Mouse (Mus musculus): ENCODE results near the gene Rmnd5a.

Rmnd5a gene

DNA sequence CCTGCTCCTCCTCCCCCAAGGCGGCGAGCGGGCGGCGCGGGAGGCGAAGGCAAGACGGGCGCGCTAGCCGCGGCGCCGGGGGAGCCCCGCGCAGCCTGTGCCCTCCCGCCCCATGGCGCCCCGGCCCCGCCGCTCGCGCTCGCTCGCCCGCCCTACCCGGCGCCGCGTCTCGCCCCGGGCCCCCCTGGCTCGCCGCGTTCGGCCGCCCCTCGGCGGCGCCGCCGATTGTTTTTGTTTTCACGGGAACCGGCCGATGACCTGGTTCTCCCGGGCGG lies 283 bp downstream of the Rmnd5a start:
- no peak for DNase-seq

DNA sequence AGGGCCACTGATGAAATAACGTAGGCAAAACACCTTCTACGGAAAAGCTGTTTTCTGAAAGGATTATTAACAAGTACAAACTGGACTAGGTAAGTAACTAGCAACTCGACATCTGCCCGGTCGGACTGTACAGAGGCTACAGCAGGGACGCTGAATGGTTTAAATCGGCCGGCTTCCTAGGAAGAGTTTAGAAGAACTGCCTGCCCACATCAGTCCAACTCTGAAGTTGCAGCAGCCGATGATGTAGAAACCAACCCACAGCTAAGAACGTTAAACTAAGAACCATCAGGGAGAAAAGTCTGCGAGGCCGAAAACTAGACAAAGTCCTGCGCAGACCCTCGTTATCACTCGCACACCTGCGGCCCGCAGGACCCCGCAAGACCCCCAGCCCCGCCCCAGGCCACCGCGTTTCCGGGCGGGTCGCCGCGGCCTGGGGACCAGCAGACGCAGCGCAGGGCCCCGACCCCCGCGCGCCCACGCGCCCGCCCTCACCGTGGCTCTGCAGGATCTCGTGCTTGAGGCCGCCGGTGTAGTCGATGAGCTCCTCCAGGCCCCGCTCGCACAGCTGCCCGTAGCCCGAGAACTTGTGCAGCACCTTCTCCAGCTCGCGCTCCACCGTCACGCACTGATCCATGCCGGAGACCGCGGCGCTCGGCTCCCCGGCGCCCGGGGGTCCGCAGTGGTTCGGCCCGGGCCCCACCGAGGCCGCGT lies 776 bp downstream of the Rmnd5a start:
- peak; percentile 74 for DNase-seq

DNA sequence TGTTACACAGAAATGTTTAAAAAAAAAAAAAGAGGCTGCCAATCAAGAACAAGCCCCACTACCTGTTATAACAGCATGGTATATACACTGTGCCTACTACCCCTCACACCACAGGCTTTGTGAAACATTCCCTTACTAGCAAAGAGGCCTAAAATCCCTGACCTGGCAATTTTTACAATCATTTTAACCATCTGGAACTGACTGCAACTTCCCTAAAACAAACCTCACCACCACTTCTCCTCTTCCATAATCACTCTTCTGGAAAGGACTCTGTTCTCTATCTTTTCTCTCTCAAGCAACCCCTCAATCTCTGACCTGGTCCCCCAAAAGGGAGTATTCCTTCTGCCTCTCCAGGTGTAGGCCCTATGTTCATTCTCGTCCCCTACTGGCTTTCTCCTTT lies 2.4 kb downstream of the Rmnd5a start:
- peak; percentile 10 for DNase-seq

DNA sequence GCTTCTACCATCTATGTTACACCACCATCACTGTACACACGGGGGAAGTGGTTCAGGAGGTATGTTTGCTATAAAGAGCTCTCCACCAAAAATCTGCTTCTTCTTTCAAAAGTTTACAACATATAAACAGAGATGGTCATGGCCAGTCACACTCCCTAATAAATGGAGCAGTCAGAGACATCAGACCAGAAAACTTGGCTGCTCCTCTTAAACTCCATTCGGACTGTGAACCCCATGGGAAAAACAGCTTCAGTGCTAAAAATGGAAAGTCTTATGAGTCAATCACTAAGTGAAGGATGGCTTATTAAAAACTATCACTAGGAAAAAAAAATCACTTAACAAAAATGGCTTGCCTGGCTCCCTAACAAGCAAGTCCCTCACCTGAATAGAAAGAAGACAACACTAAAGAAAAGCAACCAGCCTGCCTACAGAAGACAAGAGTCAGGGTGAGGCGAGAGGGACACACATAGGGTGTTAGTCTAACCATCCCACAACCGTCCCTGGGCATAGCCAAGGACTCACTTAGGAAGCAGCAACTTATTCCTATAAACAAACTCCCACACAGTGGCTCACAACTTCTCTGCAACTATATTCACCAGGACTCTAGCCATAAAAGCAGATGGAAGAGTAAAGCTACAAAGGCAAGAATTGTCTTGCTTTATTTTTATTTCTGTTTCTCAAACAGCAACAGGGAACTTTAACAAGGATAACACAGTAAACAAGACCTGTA lies 12.3 kb downstream of the Rmnd5a start:
- no peak for DNase-seq

DNA sequence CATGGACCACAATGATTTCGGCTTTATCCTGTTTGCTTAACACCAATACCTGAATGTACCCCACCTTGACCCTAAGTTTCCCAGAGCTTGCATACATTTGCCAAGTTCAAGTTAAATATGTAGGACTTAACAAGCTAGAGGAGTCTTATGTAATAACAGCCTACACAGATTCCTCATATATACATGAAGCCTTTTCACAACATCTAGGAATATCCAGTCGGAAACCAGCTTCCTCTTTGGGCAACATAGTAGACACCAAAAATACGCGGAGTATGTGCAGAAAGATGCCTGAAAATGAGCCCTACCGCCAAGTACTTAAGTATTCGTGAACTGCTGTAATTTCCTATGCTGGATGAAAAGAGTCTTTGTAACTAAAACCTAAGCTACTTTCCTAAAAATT lies 14.8 kb downstream of the Rmnd5a start:
- DNase-seq = no peak

DNA sequence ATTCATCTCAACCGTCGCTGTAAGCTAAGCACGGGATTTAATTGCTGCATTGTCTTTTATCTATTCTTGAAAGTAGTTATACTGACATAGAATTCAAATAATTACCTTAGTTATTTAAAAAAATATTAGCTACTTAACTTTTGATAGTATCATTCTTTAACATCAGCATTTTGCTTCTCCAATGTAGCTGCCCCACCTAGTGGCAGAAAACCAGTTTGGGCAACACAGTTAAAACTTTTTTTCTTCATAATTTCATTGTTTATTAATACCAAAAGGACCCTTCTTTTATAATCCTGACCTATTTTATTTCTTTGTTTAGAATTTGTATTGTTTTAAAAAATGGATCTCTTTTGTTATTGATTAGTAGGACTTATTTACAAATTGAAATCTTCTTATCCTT lies 17.3 kb downstream of the Rmnd5a start:
- no peak for DNase-seq

DNA sequence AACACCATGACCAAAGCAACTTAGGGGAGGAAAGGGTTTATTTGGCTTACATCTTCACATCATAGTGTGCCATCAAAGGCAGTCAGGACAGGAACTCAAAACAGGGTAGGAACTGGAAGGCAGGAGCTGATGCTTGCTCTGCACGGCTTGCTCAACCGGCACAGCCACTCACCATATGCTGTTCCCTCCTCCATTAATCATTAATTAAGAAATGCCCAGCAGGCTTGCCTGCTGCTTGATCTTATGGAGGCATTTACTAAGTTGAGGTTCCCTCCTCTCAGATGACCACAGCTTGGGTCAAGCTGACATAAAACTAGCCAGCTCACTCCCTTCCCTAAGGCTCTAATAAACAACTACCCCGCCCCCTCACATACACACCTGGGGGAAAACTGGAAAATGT lies 18.3 kb downstream of the Rmnd5a start:
- DNase-seq = no peak

DNA sequence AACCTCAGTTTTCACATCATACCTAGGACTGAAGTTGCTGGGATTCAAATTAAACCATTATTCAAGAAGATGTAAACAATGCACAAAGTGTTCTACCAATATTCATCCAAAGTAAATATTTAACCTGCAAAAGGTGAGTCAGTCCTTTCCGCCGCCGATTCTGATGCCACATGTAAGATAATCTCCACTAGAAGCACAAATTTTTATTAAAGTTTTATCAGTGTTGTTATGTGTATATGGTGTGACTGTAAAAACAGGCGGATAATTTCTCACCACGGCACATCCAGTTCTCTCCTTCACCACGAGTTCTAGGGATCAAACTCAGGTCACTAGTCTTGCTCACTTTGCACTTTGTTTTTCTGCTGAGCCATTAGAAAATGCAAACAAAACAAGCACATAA lies 19.6 kb downstream of the Rmnd5a start:
- no peak for DNase-seq

DNA sequence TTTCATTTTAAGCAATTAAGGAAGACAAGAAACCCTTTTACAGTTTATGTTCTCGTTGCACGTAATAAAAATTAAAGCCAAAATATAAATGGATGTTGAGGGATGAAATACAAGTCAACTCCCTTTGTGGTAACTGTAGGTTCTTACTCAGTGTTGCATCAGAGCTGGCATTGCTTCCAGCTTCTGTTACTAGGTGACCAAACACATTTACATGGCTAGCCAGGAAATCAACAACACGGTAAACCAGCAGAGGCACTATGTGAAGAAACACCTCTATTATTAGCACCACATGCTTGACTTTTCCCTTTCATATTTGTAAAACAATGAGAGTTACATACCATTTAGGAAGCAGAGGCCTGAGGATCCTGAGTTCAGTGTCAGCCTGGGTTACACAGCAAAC lies 21.6 kb downstream of the Rmnd5a start:
- DNase-seq = no peak

DNA sequence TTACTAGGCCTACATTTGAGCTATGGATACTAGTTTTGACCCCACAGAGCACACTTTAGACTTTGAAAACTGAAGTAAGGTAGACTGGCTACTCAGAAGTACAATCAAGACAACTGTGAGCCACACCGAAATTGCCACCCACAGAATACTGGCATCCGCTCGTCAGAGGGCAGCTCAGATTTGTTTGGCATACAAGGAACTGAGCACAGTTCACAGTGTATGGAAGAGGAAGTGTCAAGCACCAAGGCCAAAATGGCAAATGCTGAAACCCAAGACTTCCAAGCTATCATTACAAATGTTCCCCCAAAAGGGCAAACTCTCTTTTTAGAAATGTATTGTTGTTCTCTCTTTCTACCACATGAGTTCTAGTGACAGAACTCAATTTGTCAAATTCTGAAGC lies 25.0 kb downstream of the Rmnd5a start:
- no peak for DNase-seq

DNA sequence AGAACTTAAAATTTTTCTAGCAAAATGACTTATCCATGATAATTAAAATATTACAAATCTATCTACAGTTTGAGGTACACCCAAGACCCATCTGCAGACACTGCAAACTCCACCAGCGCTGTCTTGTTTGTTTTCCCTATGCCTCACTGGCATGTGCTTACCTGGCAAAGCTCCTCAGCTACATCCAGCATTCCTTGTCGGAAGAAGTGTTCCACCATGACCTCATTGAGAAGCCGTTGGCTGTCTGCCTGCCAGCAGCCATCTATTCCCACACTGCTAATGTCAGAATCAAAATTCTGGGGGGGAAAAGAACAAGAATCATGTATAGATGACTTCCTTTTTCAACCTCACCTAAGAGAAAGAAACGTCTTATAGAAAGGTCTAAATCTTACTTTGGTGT lies 25.8 kb downstream of the Rmnd5a start:
- DNase-seq = peak; percentile 78

DNA sequence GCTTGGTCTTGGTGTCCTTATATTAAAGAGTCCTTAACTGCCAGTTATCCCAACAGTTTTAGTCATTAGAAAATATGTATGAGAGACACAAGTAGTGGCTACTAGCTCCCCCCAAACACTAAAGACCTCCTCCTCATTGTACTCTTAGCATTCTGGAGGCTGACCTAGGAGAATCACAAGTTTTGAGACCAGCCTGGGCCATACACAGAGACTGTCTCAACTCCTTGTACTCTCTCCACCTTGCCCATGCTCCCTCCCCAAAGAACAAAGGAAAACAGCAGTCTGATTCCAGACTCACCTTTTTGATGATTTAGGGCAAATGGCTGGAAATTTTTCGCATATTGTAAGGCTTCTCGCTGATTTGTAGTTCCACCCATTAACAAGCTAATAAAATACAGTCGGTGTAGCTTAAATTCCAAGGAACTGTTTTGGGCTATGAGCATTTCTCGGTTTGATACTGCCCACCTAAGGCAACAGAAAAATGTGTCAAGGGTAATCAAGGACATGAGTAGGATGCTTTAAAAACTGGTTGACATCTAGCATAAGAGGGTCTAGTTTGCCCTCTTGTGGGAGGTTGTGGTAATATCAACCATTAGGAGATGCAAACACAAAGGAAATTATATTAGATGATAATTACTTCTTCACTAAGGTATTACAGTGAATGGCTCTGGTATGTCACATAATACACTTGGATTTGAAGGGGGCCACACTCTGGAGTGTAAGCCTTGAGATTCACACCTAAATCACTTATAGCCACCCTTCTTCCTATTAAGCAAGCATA lies 41.4 kb downstream of the Rmnd5a start:
- peak; percentile 80 for DNase-seq

DNA sequence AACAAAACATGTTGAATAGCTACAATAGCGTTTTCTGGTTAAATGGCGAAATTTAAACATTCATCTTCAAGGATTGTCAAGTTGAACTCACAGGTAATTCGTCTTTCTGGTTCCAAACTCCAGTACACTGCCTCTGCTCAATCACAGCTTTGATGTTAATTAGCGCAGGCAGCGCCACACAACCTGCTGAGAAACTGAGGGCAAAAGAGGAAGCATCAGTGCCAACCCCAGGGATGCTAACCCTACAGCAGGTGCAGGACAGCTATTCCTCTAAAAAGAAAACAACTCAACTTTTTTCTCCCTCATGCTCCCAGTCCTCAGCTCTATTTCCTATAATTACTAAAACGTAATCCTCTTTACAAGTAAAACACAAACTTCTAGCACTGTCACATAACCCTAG lies 43.7 kb downstream of the Rmnd5a start:
- DNase-seq = peak; percentile 74

DNA sequence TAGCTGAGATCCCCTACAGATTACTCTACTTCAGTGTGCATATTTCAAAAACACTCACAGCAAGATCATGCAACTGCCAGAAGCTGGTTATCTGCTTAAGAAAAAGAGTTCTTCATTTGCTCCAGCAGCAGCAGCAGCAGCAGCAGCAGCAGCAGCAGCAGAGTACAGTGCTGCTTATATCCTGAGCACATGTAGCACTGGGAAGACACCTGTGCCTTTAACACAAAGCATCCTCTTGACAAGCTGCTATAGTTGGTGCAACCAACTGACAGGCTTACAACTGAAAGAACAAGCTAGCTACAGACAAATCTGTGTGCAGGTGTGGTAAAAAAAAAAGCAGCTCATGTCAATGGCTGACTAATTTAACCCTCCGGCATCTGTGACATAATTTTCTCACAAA lies 44.4 kb downstream of the Rmnd5a start:
- no peak for DNase-seq

DNA sequence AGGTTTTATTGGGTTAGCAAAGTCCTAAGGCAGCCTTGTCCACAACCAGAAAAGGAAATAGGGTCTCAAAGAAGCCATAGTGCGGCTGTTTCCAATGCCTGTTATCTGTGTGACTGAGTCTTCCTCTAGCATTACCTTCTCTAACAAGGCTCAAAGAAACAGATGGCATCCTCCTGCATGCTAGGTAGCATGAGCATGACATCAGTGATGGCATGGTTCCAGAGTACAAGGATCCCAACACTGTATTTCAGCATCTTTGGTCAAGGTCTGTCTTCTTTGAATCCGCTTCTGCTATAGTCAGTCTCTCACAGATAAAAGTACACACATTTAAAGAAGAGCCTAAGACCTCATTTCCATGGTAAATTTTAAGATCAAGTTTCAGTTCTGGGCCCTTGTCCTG lies 49.9 kb downstream of the Rmnd5a start:
- peak; percentile 94 for DNase-seq

DNA sequence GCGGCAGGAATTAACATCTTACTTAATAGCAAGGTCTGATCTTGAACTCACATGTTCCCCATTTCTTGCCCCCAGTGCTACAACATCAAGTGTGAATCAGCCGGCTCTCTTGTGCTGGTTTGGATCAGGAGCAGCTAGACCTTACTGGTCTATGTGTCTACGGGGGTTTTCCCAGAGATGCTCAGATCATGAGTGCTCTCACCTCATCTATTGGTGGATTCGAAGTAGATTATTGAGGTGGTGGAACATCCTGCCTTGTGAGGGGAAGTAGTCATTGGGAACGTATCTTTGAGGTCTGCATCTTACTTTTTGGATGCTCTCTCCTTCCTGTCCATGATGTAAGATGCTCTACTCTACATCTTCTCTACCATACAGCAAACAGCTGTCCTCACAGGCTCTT lies 58.8 kb downstream of the Rmnd5a start:
- no peak for DNase-seq

DNA sequence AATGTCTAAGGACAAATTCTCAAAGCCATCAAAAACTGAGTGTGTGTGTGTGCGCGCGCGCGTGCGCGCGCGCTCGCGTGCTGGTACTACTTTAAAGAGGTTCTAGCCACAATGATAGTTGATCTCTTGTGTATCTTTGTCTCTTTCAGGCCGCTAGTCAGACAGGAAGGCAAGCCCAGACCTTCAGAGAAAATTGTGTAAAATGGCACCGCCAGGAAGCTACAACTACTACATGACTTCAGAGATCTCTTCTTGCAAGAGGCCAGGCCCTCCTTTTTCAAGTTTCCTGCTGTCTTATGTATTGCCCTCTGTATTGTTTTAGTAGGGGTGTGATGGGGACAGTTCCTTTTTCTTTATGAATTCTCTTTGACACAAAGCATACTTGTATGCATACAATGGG lies 63.7 kb downstream of the Rmnd5a start:
- no peak for DNase-seq

DNA sequence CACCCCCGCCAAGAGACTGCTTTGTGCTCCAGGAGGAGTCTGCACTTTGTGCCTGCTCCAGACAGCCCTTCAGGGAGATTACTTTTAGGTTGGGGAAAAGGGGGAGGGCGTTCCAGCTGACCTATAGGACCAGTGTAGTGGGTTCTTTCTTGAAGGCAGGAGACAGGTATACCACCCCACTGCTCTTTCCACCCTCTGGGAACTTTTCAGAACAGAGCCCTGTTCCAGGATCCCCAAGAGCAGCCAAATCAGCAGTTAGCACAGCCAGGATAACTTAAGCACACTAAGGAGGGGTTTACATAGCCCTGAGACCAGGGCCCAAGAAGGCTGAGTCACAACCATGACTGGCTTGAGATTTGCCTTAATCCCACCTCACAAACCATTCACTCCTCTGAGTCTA lies 65.5 kb downstream of the Rmnd5a start:
- no peak for DNase-seq

DNA sequence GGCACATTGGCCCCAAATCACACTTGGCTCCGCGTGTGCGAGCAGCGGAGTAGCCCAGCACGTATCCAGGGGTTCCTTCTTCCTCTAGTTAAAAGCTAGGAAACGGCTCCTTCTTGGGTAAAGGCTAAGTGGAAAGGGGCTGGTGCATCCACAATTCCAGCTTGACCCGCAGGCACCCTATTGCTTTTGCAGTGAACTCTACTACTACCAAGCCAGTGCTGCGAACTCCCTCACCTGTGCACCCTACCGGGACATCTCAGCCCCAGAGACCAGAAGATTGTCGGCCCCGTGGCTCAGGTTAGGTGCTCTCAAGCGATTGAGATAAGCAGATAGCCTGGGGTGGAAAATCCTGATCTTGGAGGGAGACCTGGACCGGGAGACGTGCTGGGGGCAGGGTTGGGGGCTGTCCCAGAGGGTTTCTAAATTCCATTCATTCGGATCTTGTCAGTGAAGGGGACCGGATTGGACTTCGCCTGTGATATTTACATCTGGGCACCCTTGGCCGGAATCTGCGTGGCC lies 66.1 kb downstream of the Rmnd5a start:
- no peak for DNase-seq

DNA sequence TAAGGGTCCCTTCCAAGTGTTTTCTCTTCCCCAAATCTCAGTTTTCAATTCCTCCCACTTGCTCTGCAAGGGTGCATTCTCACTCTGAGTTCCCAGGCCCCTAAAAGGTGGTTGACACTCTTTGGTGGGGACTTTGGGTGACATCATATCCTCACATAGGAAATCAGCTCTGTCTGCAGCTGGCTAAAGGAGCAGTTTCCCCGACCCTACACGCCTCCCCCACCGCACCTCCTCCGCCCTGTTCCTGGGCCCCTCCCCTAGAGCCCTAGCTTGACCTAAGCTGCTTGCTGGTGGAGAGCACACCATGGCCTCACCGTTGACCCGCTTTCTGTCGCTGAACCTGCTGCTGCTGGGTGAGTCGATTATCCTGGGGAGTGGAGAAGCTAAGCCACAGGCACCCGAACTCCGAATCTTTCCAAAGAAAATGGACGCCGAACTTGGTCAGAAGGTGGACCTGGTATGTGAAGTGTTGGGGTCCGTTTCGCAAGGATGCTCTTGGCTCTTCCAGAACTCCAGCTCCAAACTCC lies 67.1 kb downstream of the Rmnd5a start, which contains the start of gene Cd8a:
Gene Cd8a (plus strand): TSS at position 179 of the 527 bp plus-strand sequence.
- no peak for DNase-seq

DNA sequence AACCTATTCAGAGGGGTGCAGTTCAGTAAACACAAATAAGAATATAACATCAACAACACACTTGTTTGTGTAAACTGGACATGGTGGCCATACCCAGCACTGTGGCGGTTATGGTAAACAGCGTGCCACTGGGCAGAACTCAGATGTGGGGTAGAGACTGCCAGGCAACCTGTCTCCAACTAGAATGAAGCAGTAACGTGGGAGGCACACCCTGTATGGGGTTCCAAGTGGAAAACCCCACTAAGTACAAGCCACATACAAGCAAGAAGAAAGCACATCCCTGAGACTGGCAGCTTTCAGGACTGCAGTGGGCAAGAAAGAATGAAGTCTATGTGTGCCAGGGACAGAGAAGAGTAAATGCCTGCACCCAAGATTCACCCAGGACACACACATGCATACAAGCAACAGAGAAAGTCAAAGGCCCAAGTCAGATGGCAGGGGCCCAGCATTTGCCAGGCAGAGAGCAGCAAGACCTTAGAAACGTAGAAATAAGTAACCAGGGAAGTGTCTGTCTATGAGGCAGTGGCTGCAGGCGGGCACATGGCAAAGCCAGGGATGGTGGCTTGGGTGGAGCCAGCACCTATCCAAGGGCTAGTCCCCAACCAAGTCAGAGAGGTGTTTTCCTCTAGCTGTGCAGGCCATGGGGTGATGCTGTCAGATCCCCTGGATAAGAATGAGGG lies 68.3 kb downstream of the Rmnd5a start:
- no peak for DNase-seq

DNA sequence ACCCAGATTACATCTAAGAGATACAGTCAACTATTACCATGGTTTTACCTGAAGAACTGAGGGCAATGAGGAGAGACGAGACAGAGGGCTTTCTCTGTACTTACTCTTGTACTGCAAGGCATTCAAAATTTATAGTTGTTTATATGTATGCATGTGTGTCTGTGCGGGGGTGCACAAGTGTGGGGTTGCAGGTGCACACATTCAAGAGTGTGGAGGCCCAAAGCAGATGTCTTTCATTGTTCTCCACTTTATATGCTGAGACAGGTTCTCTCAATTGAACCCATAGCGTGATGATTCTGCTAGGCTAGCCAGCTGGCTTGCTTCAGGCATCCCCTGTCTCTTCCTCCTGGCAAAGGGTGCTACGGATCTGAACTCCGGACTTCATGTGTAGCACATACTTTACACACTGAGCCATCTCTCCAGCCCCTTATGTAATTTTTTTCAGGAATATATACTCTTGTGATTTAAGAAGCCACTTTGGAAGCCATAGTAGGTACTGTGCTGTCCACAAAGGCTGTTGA lies 69.3 kb downstream of the Rmnd5a start:
- DNase-seq = no peak

DNA sequence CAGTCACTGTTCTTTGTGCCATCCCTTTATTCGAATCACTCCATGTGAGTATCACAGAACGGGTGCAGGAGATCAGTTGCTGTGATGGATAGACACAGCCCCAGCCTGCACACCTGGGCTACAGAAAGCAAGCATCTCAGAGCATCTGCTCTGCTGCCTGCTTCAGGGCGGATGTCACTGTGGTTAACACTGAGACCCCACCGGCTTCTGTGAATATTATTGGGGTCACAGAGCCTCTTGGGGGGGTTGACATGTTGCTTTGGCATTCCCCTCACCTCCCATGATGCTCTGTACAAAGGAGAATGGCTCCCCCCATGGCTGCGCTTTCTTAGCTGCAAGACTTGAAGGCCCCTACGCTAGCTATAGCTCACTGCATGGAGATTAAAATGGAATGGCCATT lies 71.0 kb downstream of the Rmnd5a start:
- no peak for DNase-seq

Measured in cerebellum, adult 9-10 months (tissue).